Mouse (Mus musculus): ENCODE measurements around the gene Tnrc18. TPM values are rescaled to one million over a fixed set of nuclear protein-coding genes. Genes with fewer than 3 reads are reported as not detected.

Tnrc18 gene
- polyA plus RNA-seq, 1 experiment: not detected

DNA sequence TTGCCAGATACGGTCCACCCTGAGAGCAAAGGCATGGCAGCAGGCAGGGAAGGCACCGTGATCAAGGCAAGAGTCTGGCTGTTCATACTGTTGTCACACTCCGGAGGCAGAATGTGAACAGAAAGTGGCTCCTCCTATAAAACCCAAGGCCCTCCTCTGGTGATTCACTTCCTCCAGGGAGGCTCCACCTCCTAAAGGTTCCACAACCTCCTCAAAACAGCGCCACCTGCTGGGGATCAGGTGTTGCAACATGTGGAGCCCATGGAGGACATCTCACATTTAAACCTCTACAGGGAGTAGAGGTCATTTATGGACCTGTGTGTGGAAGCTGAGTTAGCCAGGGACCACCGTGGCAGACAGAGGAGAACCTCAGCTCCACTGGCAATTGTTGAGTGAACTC lies 105.1 kb downstream of the Tnrc18 start:
- Histone ChIP-seq H3K4me1 (ENCODE audit: control insufficient read depth, insufficient read depth, low read length) (no peaks in the 10 kb centered on the region), H3K4me3 (ENCODE audit: insufficient read depth, low read depth, low read length) (no peak overlapping the region), H3K27ac (ENCODE audit: insufficient read depth, low read depth, low read length) (no peak overlapping the region)
- 79% methylated on average over 5 of the region's 5 CpGs for WGBS
- TF ChIP-seq CTCF (IDR thresholded peaks at IDR 0.05; ENCODE audit: insufficient read depth, low read depth, low read length) (no peak), POLR2A (IDR thresholded peaks at IDR 0.05; ENCODE audit: insufficient read depth, low read depth, low read length) (no peak)

DNA sequence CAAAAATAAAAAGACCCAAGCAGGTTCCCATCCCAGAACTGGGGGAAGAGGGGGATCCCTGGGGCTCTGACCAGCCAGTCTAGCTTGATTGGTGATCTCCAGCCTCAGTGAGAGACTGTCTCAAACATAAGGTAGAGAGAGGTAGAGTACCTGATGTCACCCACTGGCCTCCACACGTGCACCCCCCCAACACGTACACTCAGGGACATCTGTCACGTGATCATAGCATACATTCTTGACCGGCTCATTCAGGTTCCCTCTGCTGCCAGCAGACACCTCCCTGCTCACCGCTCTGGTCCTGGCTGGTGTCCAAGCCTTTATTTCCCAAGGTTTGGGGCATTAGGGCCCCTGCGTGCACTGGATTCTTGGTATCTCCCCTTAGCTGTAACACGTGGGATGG lies 108.0 kb downstream of the Tnrc18 start:
- no peak for TF ChIP-seq POLR2A (IDR thresholded peaks at IDR 0.05; ENCODE audit: insufficient read depth, low read depth, low read length)
- 76% methylated on average over 7 of the region's 7 CpGs for WGBS
- Histone ChIP-seq H3K4me1 (ENCODE audit: control insufficient read depth, insufficient read depth, low read length) (no peaks in the 10 kb centered on the region), H3K27ac (ENCODE audit: insufficient read depth, low read depth, low read length) (no peak overlapping the region), H3K4me3 (ENCODE audit: insufficient read depth, low read depth, low read length) (no peak overlapping the region)

DNA sequence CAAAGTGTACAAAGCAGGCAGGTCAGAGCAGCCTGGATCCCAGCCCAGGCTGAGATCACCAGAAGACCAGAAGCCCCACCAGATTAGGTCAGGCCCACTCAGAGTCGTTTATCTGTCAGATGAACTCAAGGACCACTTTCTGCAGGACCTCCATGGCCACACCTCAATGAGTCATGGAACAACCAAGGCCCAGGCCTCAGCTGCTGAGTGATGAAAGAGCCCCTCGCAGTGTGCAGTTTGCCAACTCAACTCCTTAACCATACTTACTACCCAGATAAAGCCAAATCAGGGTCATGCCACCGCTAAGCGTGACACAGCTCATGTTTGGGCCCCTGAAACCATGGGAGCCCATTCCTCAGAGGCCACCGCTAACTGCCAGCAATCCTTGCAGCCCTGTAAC lies 109.8 kb downstream of the Tnrc18 start:
- WGBS: 90% methylated on average over 5 of the region's 5 CpGs
- Histone ChIP-seq H3K4me1 (ENCODE audit: control insufficient read depth, insufficient read depth, low read length) (peaks cover 7% of the 10 kb centered on the region), H3K4me3 (ENCODE audit: insufficient read depth, low read depth, low read length) (no peak overlapping the region), H3K27ac (ENCODE audit: insufficient read depth, low read depth, low read length) (no peak overlapping the region)
- no peak for TF ChIP-seq CTCF (IDR thresholded peaks at IDR 0.05; ENCODE audit: insufficient read depth, low read depth, low read length)
- no peak for TF ChIP-seq POLR2A (IDR thresholded peaks at IDR 0.05; ENCODE audit: insufficient read depth, low read depth, low read length)

DNA sequence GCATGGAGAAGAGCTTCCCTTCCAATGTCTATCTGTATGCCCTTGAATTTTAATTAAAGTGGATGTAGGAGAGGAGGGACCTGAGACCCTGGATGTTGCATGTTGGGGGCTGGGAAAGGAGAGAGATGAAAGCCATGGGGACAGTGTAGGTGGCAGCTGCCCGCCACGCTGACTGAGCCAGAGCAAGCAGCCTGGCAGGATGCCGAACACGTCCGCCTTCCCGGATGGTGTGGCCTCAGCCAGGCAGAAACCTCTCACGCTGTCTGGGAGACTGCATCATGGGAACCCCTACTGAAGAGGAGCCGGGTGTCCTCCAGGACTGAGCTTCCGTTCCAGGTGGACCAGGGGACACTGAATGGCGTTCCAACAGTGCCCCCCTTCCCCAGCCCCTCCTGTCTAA lies 113.9 kb downstream of the Tnrc18 start:
- no peak overlapping the region for H3K4me3 ChIP-seq (ENCODE audit: insufficient read depth, low read depth, low read length)
- 69% methylated on average over 10 of the region's 10 CpGs for WGBS
- no peak for TF ChIP-seq CTCF (IDR thresholded peaks at IDR 0.05; ENCODE audit: insufficient read depth, low read depth, low read length)
- no peak for TF ChIP-seq POLR2A (IDR thresholded peaks at IDR 0.05; ENCODE audit: insufficient read depth, low read depth, low read length)
- no peak overlapping the region for H3K27ac ChIP-seq (ENCODE audit: insufficient read depth, low read depth, low read length)
- H3K4me1 ChIP-seq (ENCODE audit: control insufficient read depth, insufficient read depth, low read length): peaks cover 23% of the 10 kb centered on the region

DNA sequence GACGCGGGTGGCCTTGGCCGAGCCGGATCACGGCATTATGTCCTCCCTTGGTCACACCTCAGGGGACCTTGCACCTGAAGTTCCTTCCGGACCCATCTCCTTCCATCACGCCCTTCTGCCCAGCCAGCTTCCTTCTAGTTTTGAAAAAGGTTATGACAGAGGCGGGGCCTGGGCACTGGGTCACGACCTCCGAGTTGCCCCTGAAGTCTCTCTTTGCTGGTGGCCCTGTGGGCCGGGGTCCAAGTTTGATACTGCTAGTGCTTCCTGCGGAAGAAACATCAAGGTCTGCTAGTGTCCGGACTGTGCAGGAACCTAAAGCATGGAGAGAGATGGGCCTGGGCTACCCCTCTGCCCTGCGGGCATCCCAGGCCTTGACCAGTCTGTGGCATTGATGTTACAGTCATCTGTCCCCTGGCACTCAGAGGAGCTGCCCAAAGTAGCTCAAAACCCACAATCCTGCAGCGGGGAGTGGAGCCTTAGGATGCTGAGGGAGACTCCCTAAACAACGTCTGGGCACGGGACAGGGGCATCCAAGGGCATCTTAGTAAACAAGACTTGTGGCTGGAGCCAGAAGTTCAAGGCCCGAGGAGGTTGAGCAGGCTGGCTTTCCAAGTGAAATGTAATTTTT lies 114.8 kb downstream of the Tnrc18 start:
- no peak for TF ChIP-seq POLR2A (IDR thresholded peaks at IDR 0.05; ENCODE audit: insufficient read depth, low read depth, low read length)
- TF ChIP-seq CTCF (IDR thresholded peaks at IDR 0.05; ENCODE audit: insufficient read depth, low read depth, low read length): no peak
- H3K4me3 ChIP-seq (ENCODE audit: insufficient read depth, low read depth, low read length): peak overlapping the region; percentile 68
- no peak overlapping the region for H3K27ac ChIP-seq (ENCODE audit: insufficient read depth, low read depth, low read length)
- WGBS: 25% methylated on average over 18 of the region's 18 CpGs
- peaks cover 23% of the 10 kb centered on the region for H3K4me1 ChIP-seq (ENCODE audit: control insufficient read depth, insufficient read depth, low read length)

DNA sequence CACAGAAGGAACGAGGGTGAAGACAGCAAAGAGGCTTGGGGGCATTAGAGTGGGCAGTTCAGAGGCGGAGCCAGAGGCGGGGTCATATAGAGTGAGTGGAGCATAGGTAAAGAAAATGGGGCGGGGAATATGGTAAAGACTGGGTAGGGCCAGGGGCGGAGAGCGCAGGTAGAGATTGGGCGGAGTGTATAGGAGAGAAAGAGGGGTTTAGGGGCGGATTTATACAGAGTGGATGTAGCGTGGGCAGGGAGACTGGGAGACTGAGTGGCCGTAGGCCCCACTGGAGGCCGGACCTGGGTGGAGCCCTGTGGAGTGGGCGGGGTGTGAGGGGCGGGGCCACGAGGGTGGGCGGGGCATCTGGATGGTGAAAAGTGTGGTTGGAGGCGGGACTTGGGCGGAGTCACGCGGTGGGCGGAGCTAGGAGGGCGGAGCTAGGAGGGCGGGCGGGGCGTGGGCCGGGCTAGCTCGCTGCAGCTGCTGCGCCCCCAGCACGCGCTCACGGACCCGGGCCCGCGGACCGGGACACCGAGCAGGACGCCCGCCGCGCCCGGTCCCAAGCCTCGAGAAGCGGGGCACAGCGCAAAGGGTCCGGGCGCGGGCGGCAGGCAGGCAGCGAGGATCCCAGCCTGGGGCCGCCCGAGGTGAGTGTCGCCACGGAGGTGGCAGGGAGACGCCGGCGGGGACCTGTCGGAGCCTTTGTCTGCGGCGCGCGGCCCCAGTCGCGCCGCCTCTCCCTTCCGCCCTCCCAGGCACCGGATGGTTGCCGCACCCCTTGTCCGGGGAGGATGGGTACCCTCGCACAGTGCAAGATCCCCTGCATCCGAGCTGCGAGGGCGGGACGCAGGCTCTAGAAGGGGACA lies 115.6 kb downstream of the Tnrc18 start:
- TF ChIP-seq CTCF (IDR thresholded peaks at IDR 0.05; ENCODE audit: insufficient read depth, low read depth, low read length) (no peak), POLR2A (IDR thresholded peaks at IDR 0.05; ENCODE audit: insufficient read depth, low read depth, low read length) (no peak)
- WGBS: 1% methylated on average over 69 of the region's 72 CpGs
- Histone ChIP-seq H3K27ac (ENCODE audit: insufficient read depth, low read depth, low read length) (no peak overlapping the region), H3K4me3 (ENCODE audit: insufficient read depth, low read depth, low read length) (peak overlapping the region; percentile 68), H3K4me1 (ENCODE audit: control insufficient read depth, insufficient read depth, low read length) (peaks cover 23% of the 10 kb centered on the region)

DNA sequence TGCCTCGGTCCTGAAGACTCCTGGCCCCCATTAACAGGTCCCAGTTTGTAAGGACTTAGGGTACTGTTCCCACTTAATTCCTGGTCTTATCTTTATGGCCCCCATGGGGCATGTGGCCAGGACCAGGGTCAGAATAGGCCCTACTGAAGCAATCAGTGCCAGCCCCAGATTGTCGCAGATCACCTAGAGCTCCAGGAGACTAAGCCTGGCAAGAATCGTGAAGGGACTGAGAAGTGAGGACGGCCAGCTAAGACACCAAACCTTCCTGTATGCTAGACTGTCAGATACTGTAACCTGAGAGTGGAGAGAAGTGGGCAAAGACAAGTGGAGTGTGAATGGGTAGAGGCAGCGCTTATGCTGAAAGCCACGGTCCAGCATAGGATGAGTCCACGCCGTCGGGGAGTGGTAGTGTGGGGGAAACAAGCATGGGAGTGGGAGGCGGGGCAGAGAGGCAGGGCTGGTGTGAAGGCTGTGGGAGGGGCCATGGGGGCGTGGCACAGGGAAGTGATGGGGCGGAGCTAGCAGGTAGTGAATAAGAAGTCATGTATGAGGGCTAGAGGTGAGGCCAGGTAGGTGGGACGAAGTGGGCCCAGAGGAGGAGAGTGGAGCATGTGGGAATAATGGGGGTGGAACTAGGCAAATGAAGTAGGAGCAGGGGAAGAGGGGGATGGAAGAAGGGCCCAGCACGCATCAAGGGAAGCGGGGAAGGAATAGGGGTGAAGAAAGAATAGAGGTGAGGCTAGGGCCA lies 116.4 kb downstream of the Tnrc18 start:
- Histone ChIP-seq H3K4me3 (ENCODE audit: insufficient read depth, low read depth, low read length) (0 out of 2 replicates have a peak overlapping the region, but pooled peaks have one; percentile 68), H3K27ac (ENCODE audit: insufficient read depth, low read depth, low read length) (no peak overlapping the region), H3K4me1 (ENCODE audit: control insufficient read depth, insufficient read depth, low read length) (peaks cover 25% of the 10 kb centered on the region)
- TF ChIP-seq CTCF (IDR thresholded peaks at IDR 0.05; ENCODE audit: insufficient read depth, low read depth, low read length) (no peak), POLR2A (IDR thresholded peaks at IDR 0.05; ENCODE audit: insufficient read depth, low read depth, low read length) (no peak)
- 28% methylated on average over 15 of the region's 15 CpGs for WGBS

DNA sequence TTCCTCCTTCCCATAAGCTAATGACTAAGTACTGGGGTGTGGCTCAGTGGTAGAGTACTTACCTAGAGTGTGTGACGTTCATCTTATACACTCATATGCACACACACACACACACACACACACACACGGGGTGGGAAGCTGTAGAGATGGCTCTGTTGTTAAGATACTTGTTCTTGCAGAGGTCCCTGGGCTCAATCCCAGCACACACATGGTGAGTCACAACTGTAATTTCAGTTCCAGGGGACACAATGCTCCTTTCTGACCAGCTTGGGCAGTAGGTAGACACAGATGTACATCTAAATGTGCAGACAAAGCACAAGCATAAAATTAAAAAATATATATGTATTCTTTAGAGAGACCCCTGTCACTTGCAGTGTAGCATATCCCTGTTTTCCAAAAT lies 119.7 kb downstream of the Tnrc18 start:
- WGBS: 44% methylated on average over 2 of the region's 2 CpGs
- TF ChIP-seq POLR2A (IDR thresholded peaks at IDR 0.05; ENCODE audit: insufficient read depth, low read depth, low read length): no peak
- TF ChIP-seq CTCF (IDR thresholded peaks at IDR 0.05; ENCODE audit: insufficient read depth, low read depth, low read length): no peak
- Histone ChIP-seq H3K4me1 (ENCODE audit: control insufficient read depth, insufficient read depth, low read length) (peaks cover 39% of the 10 kb centered on the region), H3K27ac (ENCODE audit: insufficient read depth, low read depth, low read length) (no peak overlapping the region), H3K4me3 (ENCODE audit: insufficient read depth, low read depth, low read length) (no peak overlapping the region)

DNA sequence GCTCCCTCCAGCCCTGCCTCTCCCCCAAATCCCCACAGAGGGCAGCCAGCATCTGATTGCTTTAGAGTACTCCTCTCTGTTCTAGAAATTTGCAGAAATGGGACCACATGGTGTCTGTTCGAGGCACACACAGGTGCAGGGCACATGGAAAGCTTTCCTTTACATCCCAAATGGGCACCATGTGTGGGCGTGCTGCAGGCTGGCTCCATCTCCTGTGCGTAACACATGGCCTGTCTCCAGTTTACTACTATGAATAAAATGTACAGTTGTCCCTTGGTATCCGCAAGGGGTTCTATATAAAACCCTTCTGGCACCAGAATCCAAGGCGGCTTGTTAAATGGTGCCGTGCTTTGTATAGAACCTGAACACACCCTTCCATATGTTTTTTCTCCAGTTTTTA lies 120.6 kb downstream of the Tnrc18 start:
- Histone ChIP-seq H3K4me1 (ENCODE audit: control insufficient read depth, insufficient read depth, low read length) (peaks cover 39% of the 10 kb centered on the region), H3K4me3 (ENCODE audit: insufficient read depth, low read depth, low read length) (no peak overlapping the region), H3K27ac (ENCODE audit: insufficient read depth, low read depth, low read length) (no peak overlapping the region)
- TF ChIP-seq POLR2A (IDR thresholded peaks at IDR 0.05; ENCODE audit: insufficient read depth, low read depth, low read length) (no peak), CTCF (IDR thresholded peaks at IDR 0.05; ENCODE audit: insufficient read depth, low read depth, low read length) (no peak)
- whole genome bisulfite sequencing: 73% methylated on average over 6 of the region's 6 CpGs
